ENCODE assay signal across 27 mouse cellular contexts in genomic region chr5:44147732-44148131, GRCm38 (mm10). TPM values are rescaled to one million over a fixed set of nuclear protein-coding genes. Genes with fewer than 3 reads are reported as not detected.
DNase-seq lines count a peak whose midpoint lies in the region; ATAC-seq and TF ChIP-seq lines count a peak whose summit lies in the region.
"Had no signal": no experiment of that assay in that cellular context is flagged by ENCODE, and none has a peak within 500 bp of the region (broad histone marks: within the 10 kb centered on the region; RNA-seq: fewer than 3 reads in every experiment).

No protein-coding gene starts in this region.

- 0 out of 2 replicates have a peak, but pooled peaks cover 4% of the 10 kb centered on the region for H3K9me3 ChIP-seq in kidney, embryonic 15.5 days (replicated peaks)
- H3K9me3 ChIP-seq: heart, embryonic 10.5 days had no signal

- H3K9ac ChIP-seq in kidney, embryonic 15.5 days = no peak overlapping the region
- H3K9ac ChIP-seq: embryonic facial prominence, embryonic 15.5 days; forebrain, postnatal 0 days; heart, embryonic 13.5 days; hindbrain, embryonic 14.5 days had no signal

- WGBS in olfactory bulb, adult 2 months = 32% methylated on average over 3 of the region's 3 CpGs
- WGBS in kidney, embryonic 15.5 days = 84% methylated on average over 3 of the region's 3 CpGs

- no peak for TF ChIP-seq CTCF in olfactory bulb, adult 2 months (IDR thresholded peaks at IDR 0.05; ENCODE audit: insufficient read depth, low read depth, low read length)

- H3K4me2 ChIP-seq in kidney, embryonic 15.5 days = no peak overlapping the region
- H3K4me2 ChIP-seq: embryonic facial prominence, embryonic 15.5 days; heart, embryonic 13.5 days; hindbrain, embryonic 14.5 days had no signal

- no peak for DNase-seq in frontal cortex, postnatal 25 days (ENCODE audit: low spot score in 2 of 2)
- DNase-seq in right cerebral cortex, adult 18-20 months = peak; percentile 17
- no peak for DNase-seq in right cerebral cortex, postnatal 25 days
- DNase-seq: adrenal gland, postnatal 14 days; cerebellum, adult 11-12 months; cerebellum, adult 8-10 months; cerebellum, postnatal 36 days; embryo, embryonic 11 days; forebrain, postnatal 0 days; gastrocnemius, postnatal 10 days; gastrocnemius, postnatal 36 days; heart, adult 2 months; heart, postnatal 14 days; heart, postnatal 4 days had no signal

- H3K27me3 ChIP-seq in kidney, embryonic 15.5 days = no peaks in the 10 kb centered on the region
- H3K27me3 ChIP-seq: embryonic facial prominence, embryonic 15.5 days had no signal

- no peak for TF ChIP-seq POLR2A in olfactory bulb, adult 2 months (IDR thresholded peaks at IDR 0.05; ENCODE audit: insufficient read depth, low read depth, low read length)

- H3K36me3 ChIP-seq in kidney, embryonic 15.5 days = no peaks in the 10 kb centered on the region
- H3K36me3 ChIP-seq: embryonic facial prominence, embryonic 15.5 days; heart, embryonic 10.5 days; heart, embryonic 13.5 days had no signal

- no peak overlapping the region for H3K4me3 ChIP-seq in olfactory bulb, adult 2 months (ENCODE audit: insufficient read depth, low read depth, low read length)
- no peak overlapping the region for H3K4me3 ChIP-seq in kidney, embryonic 15.5 days (replicated peaks)
- H3K4me3 ChIP-seq: embryonic facial prominence, embryonic 15.5 days; heart, adult 2 months; heart, embryonic 10.5 days; heart, embryonic 13.5 days had no signal

- peak overlapping the region; percentile 73 for H3K27ac ChIP-seq in olfactory bulb, adult 2 months (ENCODE audit: insufficient read depth, low read depth, low read length)
- no peak overlapping the region for H3K27ac ChIP-seq in kidney, embryonic 15.5 days
- H3K27ac ChIP-seq: embryonic facial prominence, embryonic 15.5 days; heart, adult 2 months; heart, embryonic 10.5 days; heart, embryonic 13.5 days; hindbrain, embryonic 14.5 days; hindbrain, postnatal 0 days had no signal

- peaks cover 16% of the 10 kb centered on the region for H3K4me1 ChIP-seq in olfactory bulb, adult 2 months (ENCODE audit: control insufficient read depth, insufficient read depth, low read length)
- H3K4me1 ChIP-seq in kidney, embryonic 15.5 days = peaks cover 8% of the 10 kb centered on the region; the same call in 1 of the 2 replicates
- H3K4me1 ChIP-seq: embryonic facial prominence, embryonic 15.5 days; heart, embryonic 10.5 days; heart, embryonic 13.5 days had no signal

- peak; percentile 89 for ATAC-seq in frontal cortex, adult (ENCODE audit: low TSS enrichment)
- ATAC-seq in kidney, embryonic 15.5 days (replicated peaks; ENCODE audit: low FRiP score) = no peak
- ATAC-seq: activated CD4-positive, CD25-positive, alpha-beta regulatory T cell, adult 4 months; CD4-positive, CD25-positive, alpha-beta regulatory T cell, adult 4 months; forebrain, embryonic 14.5 days; forebrain, postnatal 0 days; hindbrain, postnatal 0 days; inflammation-experienced regulatory T-cells, adult 6 months had no signal

RNA-seq across cellular contexts. Expression of gene Prom1, which starts 45.9 kb away (rescaled TPM):
- polyA plus RNA-seq in olfactory bulb, adult 2 months (2012; ENCODE audit: insufficient read depth, insufficient read length, low replicate concordance, missing spikeins) = not detected in 2 replicates
- polyA plus RNA-seq in kidney, embryonic 15.5 days (2015; fragmentation: Nextera tagmentation; extraction: Ambion mirVana) = 78.1 and 79.1 TPM in 2 replicates
- polyA plus RNA-seq: C2C12 had no signal

Comparison
In these comparisons a context has a peak if more than half of its experiments do, and no peak if none do; other contexts are left out.
1. RNA of gene Prom1, which starts 45.9 kb away (polyA plus RNA-seq): 78.1 to 79.1 TPM in kidney, embryonic 15.5 days; not detected in olfactory bulb, adult 2 months; every median in the first group is over 10 times any median in the second.